9 mouse cellular contexts compared by ENCODE assay signal in the genomic region with DNA sequence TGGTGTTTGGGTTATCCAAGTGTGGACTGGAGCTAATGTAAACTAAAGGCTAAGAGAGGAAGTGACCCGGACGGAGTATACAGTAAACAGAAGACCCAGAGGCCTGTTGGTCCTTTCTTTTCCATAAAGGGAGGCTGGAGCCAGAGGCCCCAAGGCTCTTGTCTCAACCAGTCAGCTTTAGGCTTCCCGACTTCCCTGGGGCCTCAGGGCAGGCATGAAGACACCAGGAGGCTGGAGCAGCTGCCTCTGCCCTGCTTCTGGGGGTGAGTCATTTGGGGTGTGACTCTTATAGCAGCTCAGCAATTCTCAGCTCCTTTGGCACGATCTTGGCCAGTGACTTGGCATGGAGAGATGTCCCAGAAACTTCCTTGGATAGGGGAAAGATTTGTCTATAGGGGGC.
A peak's percentile ranks its signal among the peaks of the same experiment; 100 is the strongest.
DNase-seq lines count a peak whose midpoint lies in the region; ATAC-seq and TF ChIP-seq lines count a peak whose summit lies in the region.
"Had no signal": no experiment of that assay in that cellular context is flagged by ENCODE, and none has a peak within 500 bp of the region (broad histone marks: within the 10 kb centered on the region; RNA-seq: fewer than 3 reads in every experiment).

No protein-coding gene starts in this region.

- no peak overlapping the region for H3K4me3 ChIP-seq in liver, postnatal 0 days (ENCODE audit: low read depth, low read length)
- H3K4me3 ChIP-seq in bone marrow macrophage, adult 2 months (ENCODE audit: insufficient read depth, low read length), result no peak overlapping the region
- H3K4me3 ChIP-seq in heart, embryonic 14.5 days (ENCODE audit: control insufficient read depth in 1 of 2, insufficient read depth in 1 of 2, low read depth in 1 of 2, low read length in 2 of 2), result no peak overlapping the region

- peak overlapping the region; percentile 49; the same call in 1 of the 2 replicates for H3K27ac ChIP-seq in liver, postnatal 0 days (ENCODE audit: low read depth)
- H3K27ac ChIP-seq in bone marrow macrophage, adult 2 months (ENCODE audit: insufficient read depth, low read depth, low read length), result peak overlapping the region; percentile 96
- H3K27ac ChIP-seq in heart, embryonic 14.5 days (replicated peaks in 1 of 2; ENCODE audit: control insufficient read depth in 1 of 2, insufficient read depth in 1 of 2, low read depth in 2 of 2, low read length in 2 of 2), result peak overlapping the region; percentile 33 to 70

- H3K9me3 ChIP-seq in liver, postnatal 0 days (ENCODE audit: low read length), result no peaks in the 10 kb centered on the region
- no peaks in the 10 kb centered on the region for H3K9me3 ChIP-seq in heart, embryonic 14.5 days (ENCODE audit: control insufficient read depth, low read length)

- no peaks in the 10 kb centered on the region for H3K36me3 ChIP-seq in liver, postnatal 0 days (replicated peaks; ENCODE audit: insufficient read depth, low read length)
- peaks cover 42% of the 10 kb centered on the region for H3K36me3 ChIP-seq in heart, embryonic 14.5 days (ENCODE audit: control insufficient read depth, insufficient read depth, low read length)

- no peak overlapping the region for H3K9ac ChIP-seq in liver, postnatal 0 days (replicated peaks)
- peak overlapping the region; percentile 54; the same call in 1 of the 2 replicates for H3K9ac ChIP-seq in heart, embryonic 14.5 days (ENCODE audit: low read length)

- no peaks in the 10 kb centered on the region for H3K4me1 ChIP-seq in liver, postnatal 0 days (ENCODE audit: insufficient read depth)
- peaks cover 64% of the 10 kb centered on the region for H3K4me1 ChIP-seq in bone marrow macrophage, adult 2 months (ENCODE audit: control insufficient read depth, insufficient read depth, low read length)
- H3K4me1 ChIP-seq in heart, embryonic 14.5 days (ENCODE audit: control insufficient read depth in 2 of 2, insufficient read depth in 2 of 2, low read length in 2 of 2), result peaks cover 46 to 48% of the 10 kb centered on the region in 2 experiments

- no peak overlapping the region for H3K4me2 ChIP-seq in liver, postnatal 0 days (ENCODE audit: low read depth, low read length)
- no peak overlapping the region for H3K4me2 ChIP-seq in heart, embryonic 14.5 days (ENCODE audit: low read length)

- H3K27me3 ChIP-seq in liver, postnatal 0 days (ENCODE audit: insufficient read depth, low read length), result no peaks in the 10 kb centered on the region
- no peaks in the 10 kb centered on the region for H3K27me3 ChIP-seq in heart, embryonic 14.5 days (ENCODE audit: control insufficient read depth, insufficient read depth, low read length)

- 29% methylated on average over 4 of the region's 4 CpGs for WGBS in liver, postnatal 0 days (ENCODE audit: insufficient replicate concordance)
- 17% methylated on average over 4 of the region's 4 CpGs for WGBS in heart, embryonic 14.5 days

- no peak for TF ChIP-seq CTCF in liver, postnatal 0 days (IDR thresholded peaks at IDR 0.05; ENCODE audit: low read depth)
- TF ChIP-seq CTCF in bone marrow macrophage, adult 2 months (IDR thresholded peaks at IDR 0.05; ENCODE audit: low read depth, low read length), result no peak

- no peak for ATAC-seq in liver, postnatal 0 days
- no peak for ATAC-seq in heart, embryonic 14.5 days (ENCODE audit: insufficient number of reproducible peaks, insufficient read depth, low FRiP score, low read depth)
- ATAC-seq in megakaryocyte, adult 5-6 weeks (ENCODE audit: poor library complexity, severe bottlenecking), result peak; percentile 17

- no peak for TF ChIP-seq EP300 in liver, postnatal 0 days (IDR thresholded peaks at IDR 0.05; ENCODE audit: low read depth)

- no peak for TF ChIP-seq POLR2A in bone marrow macrophage, adult 2 months (IDR thresholded peaks at IDR 0.05; ENCODE audit: borderline replicate concordance, low read depth, low read length)

- no peak for DNase-seq in liver, postnatal 0 days
- no peak for DNase-seq in liver
- DNase-seq in right cerebral cortex, postnatal 36 days (ENCODE audit: low spot score in 2 of 2), result no peak
- DNase-seq in frontal cortex, adult 2 months (ENCODE audit: extremely low spot score in 1 of 2, low spot score in 1 of 2), result no peak
- DNase-seq in kidney, postnatal 4 days, result no peak
- DNase-seq: kidney, adult 18-20 months had no signal
